Mouse (Mus musculus): Measurements from ENCODE around the gene Cfl1.

Cfl1 gene

DNA sequence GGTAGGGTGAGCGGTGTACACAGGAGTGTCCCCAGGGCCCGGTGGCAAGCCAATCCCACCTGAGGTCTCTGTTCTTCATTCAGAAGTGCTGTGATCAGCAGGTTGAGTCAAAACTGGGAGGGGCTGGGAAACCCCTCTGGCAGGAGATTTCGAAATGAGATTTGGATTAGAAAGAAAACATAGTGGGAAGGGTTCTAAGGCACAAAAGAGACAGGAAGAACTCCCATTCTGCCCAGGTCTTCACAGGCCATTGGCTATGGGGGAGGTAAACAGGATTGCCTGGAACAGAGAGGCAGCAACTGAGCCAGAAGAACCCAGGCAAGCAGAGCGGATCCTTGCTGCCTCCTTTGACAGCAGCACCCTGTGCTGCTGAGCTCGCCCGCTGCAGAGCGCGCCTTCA, 48.5 kb downstream of the Cfl1 start:
- DNase-seq = no peak

DNA sequence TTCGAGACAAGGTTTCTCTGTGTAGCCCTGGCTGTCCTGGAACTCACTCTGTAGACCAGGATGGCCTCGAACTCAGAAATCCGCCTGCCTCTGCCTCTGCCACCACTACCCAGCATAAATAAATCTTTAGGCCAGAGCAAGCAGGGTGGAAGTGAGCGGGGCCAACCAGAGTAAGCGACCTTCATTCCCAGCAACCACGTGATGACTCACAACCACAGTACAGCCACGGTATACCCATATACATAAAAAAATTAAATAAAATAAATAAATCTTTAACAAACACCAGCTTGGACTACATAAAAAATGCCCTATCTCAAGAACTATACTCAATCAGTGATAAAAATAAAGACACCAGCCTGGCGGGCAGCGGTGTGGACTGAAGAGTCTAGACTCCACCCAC, 53.1 kb downstream of the Cfl1 start:
- no peak for DNase-seq

DNA sequence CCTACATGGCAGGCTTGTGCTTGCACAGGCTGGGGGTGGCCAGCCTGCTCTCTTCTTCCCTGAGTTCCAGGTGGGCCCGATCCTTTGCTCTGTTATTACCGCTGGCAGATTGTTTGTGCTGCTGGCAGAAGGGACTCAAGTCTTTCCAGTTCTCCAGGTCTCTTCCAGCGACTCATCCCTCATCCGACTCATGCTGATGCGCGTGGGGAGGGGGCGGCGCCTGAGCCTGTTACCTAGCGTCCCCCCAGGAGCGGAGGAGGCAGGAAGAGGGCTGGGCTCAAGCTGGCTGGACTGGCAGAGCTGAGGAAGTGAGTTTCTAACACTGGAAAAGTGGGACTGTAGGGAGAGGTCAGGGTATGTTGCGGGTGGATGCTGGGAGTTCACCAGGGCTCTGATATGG, 53.8 kb downstream of the Cfl1 start:
- DNase-seq = no peak

All from cerebellum, adult 18-20 months (tissue).